Mouse (Mus musculus) forebrain, postnatal 0 days (tissue): Measurements from ENCODE around the gene Stat2. TPM values are rescaled to one million over a fixed set of nuclear protein-coding genes. Genes with fewer than 3 reads are reported as not detected.
A peak's percentile ranks its signal among the peaks of the same experiment; 100 is the strongest.

Experiments used
- ATAC-seq: fragments of 200-750 bp; cut with Nextera tagmentation; 2 replicates; pipeline ENCODE4 v1.8.0; 2017; ENCODE audit warnings: mild to moderate bottlenecking, moderate library complexity
- DNase-seq: peaks from one replicate; pipeline ENCODE4 v3.0.0-alpha.2; 2015
- H3K27ac ChIP-seq: fragments of 300-500 bp; sonication (generic); 2 replicates; pipeline ENCODE4 v1.5.1; 2014; ENCODE audit warnings: low read depth, mild to moderate bottlenecking, antibody characterized with exemption, low read length, moderate library complexity, mixed read lengths
- H3K27me3 ChIP-seq: fragments of 300-500 bp; sonication (generic); 2 replicates; pipeline ENCODE4 v1.6.1; 2014; ENCODE audit warnings: mild to moderate bottlenecking, low read length, mixed read lengths; ENCODE audit not compliant: insufficient read depth
- H3K36me3 ChIP-seq: fragments of 300-500 bp; sonication (generic); 2 replicates; pipeline ENCODE4 v1.6.1; 2014; ENCODE audit warnings: mild to moderate bottlenecking, moderate library complexity; ENCODE audit not compliant: insufficient read depth
- H3K4me1 ChIP-seq: fragments of 300-500 bp; sonication (generic); 2 replicates; pipeline ENCODE4 v1.6.1; 2014; ENCODE audit warnings: antibody characterized with exemption; ENCODE audit not compliant: insufficient read depth
- H3K4me2 ChIP-seq: fragments of 300-500 bp; sonication (generic); 2 replicates; pipeline ENCODE4 v1.6.1; 2014; ENCODE audit warnings: low read depth, mild to moderate bottlenecking, moderate library complexity
- H3K4me3 ChIP-seq: fragments of 300-500 bp; sonication (generic); 2 replicates; pipeline ENCODE4 v1.5.1; 2014; ENCODE audit warnings: low read depth, low read length, mixed read lengths
- H3K9ac ChIP-seq: fragments of 300-500 bp; sonication (generic); 2 replicates; pipeline ENCODE4 v1.6.1; 2014; ENCODE audit warnings: mild to moderate bottlenecking
- H3K9me3 ChIP-seq: fragments of 300-500 bp; sonication (generic); 2 replicates; pipeline ENCODE4 v1.6.1; 2016; ENCODE audit warnings: low read length
- CTCF ChIP-seq: sonication (generic); IDR thresholded peaks from 2 replicates; pipeline ENCODE4 v1.5.1; 2016; ENCODE audit warnings: antibody characterized with exemption, control low read depth, low read depth
- WGBS: fragments of 180-500 bp; shearing (Covaris S2); extraction: QIAGEN DNeasy Blood & Tissue Kit; methylation state at CpG from one replicate; pipeline ENCODE4 v1.1.7; 2014; 5-methylcytosine and 5-hydroxymethylcytosine counted together
- polyA plus RNA-seq: library from polyadenylated mRNA; unstranded; fragments of >200 nt; fragmentation: Nextera tagmentation; extraction: Ambion mirVana; gene quantifications from 2 replicates; pipeline ENCODE4 v1.2.1, GENCODE M21; 2015
- total RNA-seq: library from RNA; depleted of rRNA; stranded (reverse); fragments of >200 nt; gene quantifications from 2 replicates; pipeline ENCODE4 v1.2.3, GENCODE M21; 2014

Gene Stat2
- total and polyA plus RNA-seq, 2 experiments from 2014 or later = 8.1 to 10.3 TPM

DNA sequence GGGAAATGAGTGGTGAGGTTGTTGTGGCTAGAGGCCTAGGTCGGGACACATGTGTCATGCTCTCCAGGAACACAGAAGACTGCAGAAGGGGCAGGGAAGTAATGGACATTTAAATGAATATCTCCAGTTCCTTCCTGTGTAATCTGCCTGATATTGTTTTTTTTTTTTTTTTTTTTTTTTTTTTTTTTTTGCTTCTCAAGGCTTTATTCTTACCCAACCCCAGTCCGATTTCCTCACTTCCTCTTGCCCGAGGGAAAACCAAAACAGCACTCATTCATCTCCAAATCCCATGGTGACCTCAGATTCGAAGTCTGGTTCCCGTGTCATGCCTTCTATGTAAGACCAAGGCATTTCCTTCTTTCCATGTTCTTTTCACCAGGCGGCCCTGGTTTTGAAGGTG is 27.9 kb downstream of the Stat2 start:
- TF ChIP-seq CTCF = no peak
- Histone ChIP-seq H3K4me3 (no peak overlapping the region), H3K36me3 (no peaks in the 10 kb centered on the region), H3K9me3 (no peaks in the 10 kb centered on the region), H3K4me2 (no peak overlapping the region), H3K9ac (no peak overlapping the region), H3K27ac (no peak overlapping the region), H3K27me3 (no peaks in the 10 kb centered on the region), H3K4me1 (peaks cover 5% of the 10 kb centered on the region; the same call in 1 of the 2 replicates)
- WGBS = 85% methylated on average over 6 of the region's 6 CpGs
- DNase-seq (no peak), ATAC-seq (no peak)

DNA sequence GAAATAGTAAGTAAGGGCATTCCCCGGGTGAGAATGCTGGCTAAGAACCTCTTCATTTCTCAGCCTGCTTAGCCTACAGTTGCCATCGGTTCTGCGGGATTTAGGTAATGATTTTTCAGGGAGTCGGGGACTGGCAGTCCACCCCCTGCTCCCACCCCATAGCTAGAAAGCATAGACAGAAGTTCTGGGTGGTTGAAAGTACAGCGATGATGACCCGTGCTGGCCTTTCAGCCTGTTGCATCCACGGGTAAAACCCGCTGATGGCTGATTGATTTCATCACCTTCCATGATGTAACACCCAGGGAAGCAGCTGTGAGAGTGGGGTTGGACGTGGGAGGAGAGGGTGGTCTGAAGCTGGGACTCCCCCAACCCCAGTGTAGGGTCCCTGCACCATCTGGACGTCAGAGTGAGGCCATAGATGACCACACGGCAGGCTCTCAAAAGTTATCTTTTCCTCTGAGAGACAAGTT is 28.4 kb downstream of the Stat2 start, which contains the start of gene Il23a:
Gene Il23a (minus strand): TSS at position 51 of the 470 bp plus-strand sequence.
- WGBS = 77% methylated on average over 11 of the region's 11 CpGs
- TF ChIP-seq CTCF = no peak
- H3K36me3 ChIP-seq = no peaks in the 10 kb centered on the region
- H3K27ac ChIP-seq = no peak within 1 kb of the TSS
- no peak within 1 kb of the TSS for H3K9ac ChIP-seq
- H3K4me1 ChIP-seq = peaks cover 7% of the 10 kb centered on the region
- no peaks in the 10 kb centered on the region for H3K27me3 ChIP-seq
- no peak for ATAC-seq
- no peak within 1 kb of the TSS for H3K4me3 ChIP-seq
- no peak within 1 kb of the TSS for H3K4me2 ChIP-seq
- no peaks in the 10 kb centered on the region for H3K9me3 ChIP-seq
- no peak for DNase-seq

DNA sequence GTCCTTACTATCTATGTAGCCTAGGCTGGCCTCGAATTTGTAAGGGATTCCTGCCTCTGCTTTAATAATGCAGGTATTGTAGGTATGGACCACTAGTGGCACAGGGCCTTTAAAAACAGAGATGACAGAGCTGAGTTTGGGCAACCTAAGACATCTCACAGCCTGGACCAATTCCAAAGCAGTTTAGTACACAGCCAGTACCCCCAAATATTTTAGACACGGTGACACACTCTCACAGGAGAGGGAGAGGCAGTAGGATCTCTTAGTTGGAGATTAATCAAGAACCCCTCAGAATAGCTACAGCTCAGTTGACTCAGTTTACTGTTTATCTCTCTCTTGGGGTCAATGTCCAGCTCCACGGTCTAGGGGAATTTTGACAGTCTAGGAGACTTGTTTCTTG is 32.0 kb downstream of the Stat2 start:
- H3K4me3 ChIP-seq = peak overlapping the region; percentile 46
- no peak for TF ChIP-seq CTCF
- DNase-seq (peak; percentile 11), ATAC-seq (no peak)
- WGBS = 40% methylated on average over 3 of the region's 3 CpGs
- no peaks in the 10 kb centered on the region for H3K27me3 ChIP-seq
- H3K9me3 ChIP-seq = no peaks in the 10 kb centered on the region
- H3K4me2 ChIP-seq = peak overlapping the region; percentile 63
- H3K36me3 ChIP-seq = no peaks in the 10 kb centered on the region
- H3K4me1 ChIP-seq = peaks cover 14% of the 10 kb centered on the region
- H3K9ac ChIP-seq = peak overlapping the region; percentile 76
- H3K27ac ChIP-seq = peak overlapping the region; percentile 96

DNA sequence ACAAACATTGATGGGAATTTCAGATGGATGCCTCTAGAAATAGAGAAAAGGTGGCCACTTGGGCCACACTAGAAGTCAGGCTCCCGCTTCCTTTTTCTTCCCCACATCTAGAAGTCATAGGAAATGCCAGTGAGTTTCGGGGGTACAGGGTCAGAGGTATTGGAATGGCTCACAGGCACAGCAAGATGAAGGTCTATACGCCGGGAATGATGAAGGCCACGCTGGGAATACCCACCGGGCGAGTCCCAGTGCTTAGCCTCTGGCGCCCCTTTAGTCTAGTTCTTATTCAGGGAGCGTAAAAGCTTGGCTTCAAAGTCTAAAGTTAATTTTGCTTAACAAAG is 32.4 kb downstream of the Stat2 start:
- no peak for DNase-seq
- peak; percentile 42 for ATAC-seq

DNA sequence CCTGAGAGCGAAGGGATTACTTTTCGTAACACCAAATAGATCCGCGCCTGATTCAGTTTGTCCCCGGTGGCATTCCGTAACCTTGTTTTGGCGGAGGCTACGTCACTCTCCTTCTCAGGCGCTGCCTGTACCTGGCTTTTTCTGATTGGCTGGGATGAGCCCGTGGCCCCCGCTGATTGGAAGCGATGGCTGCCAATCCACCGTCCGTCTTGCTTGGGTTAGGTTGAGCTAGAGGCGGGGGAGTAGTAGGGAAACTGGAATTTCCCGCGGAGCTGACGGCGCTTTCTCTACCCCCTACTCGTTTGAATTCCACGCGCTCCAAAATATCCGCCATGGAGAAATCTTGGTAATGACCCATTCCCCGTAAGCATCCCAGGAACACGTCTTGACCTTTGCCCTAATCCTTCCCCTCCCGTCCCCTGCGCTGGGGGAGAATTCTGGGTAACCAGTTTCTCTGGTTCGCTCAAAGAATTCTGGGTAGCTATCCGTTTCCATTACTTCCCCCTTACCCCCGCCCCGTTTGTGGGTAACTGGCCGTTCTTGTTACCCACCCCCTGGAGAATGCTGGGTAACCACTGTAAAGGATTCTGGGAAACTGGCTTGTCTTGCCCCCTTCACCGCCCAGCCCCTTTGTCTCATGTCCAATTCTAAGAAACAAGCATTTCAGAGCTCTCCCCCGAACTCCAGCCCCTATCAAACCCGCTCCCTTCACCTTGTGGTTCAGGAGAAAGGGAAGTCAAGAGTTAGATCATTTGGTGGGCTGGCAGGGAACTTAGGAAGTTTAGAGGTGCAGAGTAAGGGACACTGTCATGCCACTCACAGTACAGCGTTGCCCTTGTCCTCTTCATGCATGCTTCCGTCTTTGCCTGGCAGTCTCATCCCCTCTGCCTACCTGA is 33.0 kb downstream of the Stat2 start, which contains the start of gene Pan2:
Gene Pan2 (plus strand): TSS at position 210 of the 896 bp plus-strand sequence.
- Histone ChIP-seq H3K4me1 (peaks cover 14% of the 10 kb centered on the region), H3K9me3 (no peaks in the 10 kb centered on the region), H3K4me3 (peak within 1 kb of the TSS; percentile 46), H3K9ac (peak within 1 kb of the TSS; percentile 76), H3K27me3 (no peaks in the 10 kb centered on the region), H3K27ac (peak within 1 kb of the TSS; percentile 96), H3K4me2 (peak within 1 kb of the TSS; percentile 63), H3K36me3 (peaks cover 4% of the 10 kb centered on the region; the same call in 1 of the 2 replicates)
- no peak for TF ChIP-seq CTCF
- DNase-seq = peak; percentile 100
- ATAC-seq = peak; percentile 99
- 1% methylated on average over 37 of the region's 37 CpGs for WGBS

More for the DNA sequence above, 32.4 kb downstream of the Stat2 start:
- WGBS = under 1% methylated on average over 9 of the region's 9 CpGs
- Histone ChIP-seq H3K4me2 (peak overlapping the region; percentile 63), H3K36me3 (no peaks in the 10 kb centered on the region), H3K4me1 (peaks cover 14% of the 10 kb centered on the region), H3K9me3 (no peaks in the 10 kb centered on the region), H3K27ac (peak overlapping the region; percentile 96), H3K4me3 (peak overlapping the region; percentile 46), H3K27me3 (no peaks in the 10 kb centered on the region), H3K9ac (peak overlapping the region; percentile 76)
- TF ChIP-seq CTCF = no peak

DNA sequence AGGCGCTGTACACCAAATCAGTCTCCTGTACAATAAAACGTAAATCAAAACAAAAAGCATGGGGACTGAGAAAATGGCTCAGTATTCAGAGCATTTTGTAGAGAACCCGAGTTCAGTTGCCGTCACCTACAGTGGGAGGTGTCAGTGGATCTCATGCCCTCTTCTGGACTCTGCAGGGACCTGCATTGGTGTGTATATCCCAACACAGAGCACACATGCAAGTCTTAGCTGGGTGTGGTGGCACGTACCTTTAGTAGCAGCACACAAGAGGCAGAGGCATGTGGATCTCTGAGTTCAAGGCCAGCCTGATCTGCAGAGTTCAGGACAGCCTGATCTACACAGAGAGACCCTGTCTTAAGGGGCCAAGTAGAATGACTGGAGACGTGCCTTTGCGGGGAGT is 39.3 kb downstream of the Stat2 start:
- no peak for TF ChIP-seq CTCF
- no peaks in the 10 kb centered on the region for H3K27me3 ChIP-seq
- H3K36me3 ChIP-seq = peaks cover 40% of the 10 kb centered on the region
- no peaks in the 10 kb centered on the region for H3K9me3 ChIP-seq
- no peaks in the 10 kb centered on the region for H3K4me1 ChIP-seq
- H3K4me2 ChIP-seq = no peak overlapping the region
- no peak overlapping the region for H3K9ac ChIP-seq
- H3K4me3 ChIP-seq = no peak overlapping the region
- ATAC-seq = no peak
- WGBS = 89% methylated on average over 7 of the region's 7 CpGs
- no peak for DNase-seq
- H3K27ac ChIP-seq = no peak overlapping the region

DNA sequence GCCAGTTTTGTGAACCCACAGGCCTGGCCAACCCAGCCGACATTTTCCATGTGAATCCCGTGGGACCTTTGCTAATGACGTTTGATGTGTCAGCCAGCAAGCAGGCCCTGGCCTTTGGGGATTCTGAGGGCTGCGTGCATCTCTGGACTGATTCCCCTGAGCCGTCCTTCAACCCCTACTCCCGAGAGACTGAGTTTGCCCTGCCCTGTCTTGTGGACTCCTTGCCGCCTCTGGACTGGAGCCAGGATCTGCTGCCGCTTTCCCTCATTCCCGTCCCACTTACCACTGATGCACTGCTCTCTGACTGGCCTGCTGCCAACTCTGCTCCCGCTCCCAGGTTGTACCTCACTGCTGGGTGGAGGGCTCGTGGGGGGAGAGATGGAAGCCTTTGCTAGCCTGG is 39.8 kb downstream of the Stat2 start:
- Histone ChIP-seq H3K4me2 (no peak overlapping the region), H3K9ac (no peak overlapping the region)
- no peak for ATAC-seq

More for the DNA sequence above, 39.8 kb downstream of the Stat2 start:
- Histone ChIP-seq H3K9me3 (no peaks in the 10 kb centered on the region), H3K4me3 (no peak overlapping the region), H3K27ac (no peak overlapping the region), H3K4me1 (no peaks in the 10 kb centered on the region), H3K27me3 (no peaks in the 10 kb centered on the region), H3K36me3 (peaks cover 45% of the 10 kb centered on the region)
- no peak for DNase-seq
- no peak for TF ChIP-seq CTCF
- WGBS = 35% methylated on average over 11 of the region's 11 CpGs
